Mouse (Mus musculus) forebrain, embryonic 10.5 days (tissue): Measurements from ENCODE around the gene Wdr45. TPM values are rescaled to one million over a fixed set of nuclear protein-coding genes. Genes with fewer than 3 reads are reported as not detected.
"Not testable (repeated sequence)": the region's sequence is repeated elsewhere in the genome, so short reads cannot be mapped to it uniquely, and the experiment has no call there.

Source experiments
- DNase-seq: peaks from one replicate; pipeline ENCODE4 v3.0.0-alpha.2; 2017; ENCODE audit warnings: low spot score; ENCODE audit errors: extremely low spot score
- H3K27ac ChIP-seq: fragments of 300-500 bp; sonication (generic); 2 replicates; pipeline ENCODE4 v1.5.1; 2016; ENCODE audit warnings: mild to moderate bottlenecking
- H3K27me3 ChIP-seq: fragments of 300-500 bp; sonication (generic); 2 replicates; pipeline ENCODE4 v1.6.1; 2016; ENCODE audit warnings: mild to moderate bottlenecking; ENCODE audit not compliant: poor library complexity, severe bottlenecking
- H3K36me3 ChIP-seq: fragments of 300-500 bp; sonication (generic); replicated peaks from 2 replicates; pipeline ENCODE4 v1.6.1; 2016; ENCODE audit warnings: mild to moderate bottlenecking, moderate library complexity
- H3K4me1 ChIP-seq: fragments of 300-500 bp; sonication (generic); 2 replicates; pipeline ENCODE4 v1.6.1; 2016
- H3K4me3 ChIP-seq: fragments of 300-500 bp; sonication (generic); 2 replicates; pipeline ENCODE4 v1.5.1; 2016; ENCODE audit warnings: mild to moderate bottlenecking, moderate library complexity
- H3K9me3 ChIP-seq: fragments of 300-500 bp; sonication (generic); 2 replicates; pipeline ENCODE4 v1.6.1; 2016; ENCODE audit warnings: mild to moderate bottlenecking, moderate library complexity
- WGBS: fragments of 180-500 bp; shearing (Covaris S2); methylation state at CpG from one replicate; pipeline ENCODE4 v1.1.7; 2016; 5-methylcytosine and 5-hydroxymethylcytosine counted together
- polyA plus RNA-seq: library from polyadenylated mRNA; unstranded; fragments of >200 nt; fragmentation: Nextera tagmentation; extraction: Ambion mirVana; gene quantifications from 2 replicates; pipeline ENCODE4 v1.2.1, GENCODE M21; 2016

Wdr45 gene
- polyA plus RNA-seq: 16.3 and 20.0 TPM in 2 replicates

DNA sequence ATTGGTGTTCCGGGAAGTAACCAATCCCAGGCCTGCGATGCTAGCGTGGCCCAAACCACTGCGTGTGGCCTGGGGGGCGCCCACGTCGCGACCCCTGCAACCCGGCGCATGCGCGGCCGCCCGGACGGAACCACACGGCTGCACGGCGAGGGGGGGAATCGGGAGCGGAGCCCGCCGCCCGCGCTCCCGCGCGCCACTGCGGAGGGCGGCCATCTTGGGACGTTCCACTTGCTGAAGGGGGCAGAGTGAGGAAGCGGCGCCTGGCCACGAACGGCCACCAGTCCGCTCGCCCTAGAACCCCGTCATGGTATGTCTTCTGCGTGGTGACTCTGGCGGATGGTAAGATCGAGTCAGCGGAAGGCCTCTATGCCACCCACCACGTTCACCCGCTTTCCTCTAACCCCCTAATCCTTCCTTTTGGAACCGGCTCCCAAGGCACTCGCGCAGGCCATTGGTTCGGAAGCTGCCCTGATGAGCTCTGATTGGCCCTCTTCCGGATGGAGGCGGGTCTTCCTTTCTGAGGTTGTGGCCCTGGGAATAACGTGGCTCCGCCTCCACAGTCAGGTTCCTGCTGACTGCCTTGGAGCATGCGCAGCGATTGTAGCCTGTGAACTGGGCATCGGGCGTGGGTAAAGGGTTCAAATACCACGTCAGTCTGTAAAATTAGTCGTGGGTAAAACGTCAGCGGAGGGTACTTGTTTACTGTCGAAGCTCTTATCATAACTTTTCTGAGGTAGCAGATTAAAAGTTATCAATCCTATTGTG lies at the start of gene Wdr45:
Gene Wdr45 (plus strand): TSS at position 199 of the 765 bp plus-strand sequence.
- 16% methylated on average over 45 of the region's 60 CpGs for WGBS
- not testable (repeated sequence) for H3K27me3 ChIP-seq
- H3K27ac ChIP-seq: peak within 1 kb of the TSS; percentile 85

DNA sequence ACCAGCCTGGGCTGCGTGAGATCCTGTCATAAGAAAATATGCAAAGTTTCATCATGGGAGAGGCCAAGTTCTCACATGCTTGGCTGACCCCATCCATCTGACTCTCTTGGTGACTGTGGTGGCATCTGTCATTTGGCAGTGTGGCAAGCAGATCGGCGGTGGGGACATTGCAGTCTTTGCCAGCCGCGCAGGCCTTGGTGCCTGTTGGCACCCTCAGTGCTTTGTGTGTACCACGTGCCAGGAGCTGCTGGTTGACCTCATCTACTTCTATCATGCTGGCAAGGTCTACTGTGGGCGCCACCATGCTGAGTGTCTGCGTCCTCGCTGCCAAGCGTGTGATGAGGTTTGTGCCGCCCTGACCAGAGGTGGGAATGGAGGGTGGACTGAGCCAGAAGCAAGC lies 49.3 kb upstream of the Wdr45 start:
- no peak overlapping the region for H3K4me3 ChIP-seq
- H3K4me1 ChIP-seq: no peaks in the 10 kb centered on the region
- peaks cover 18% of the 10 kb centered on the region for H3K36me3 ChIP-seq
- DNase-seq: no peak
- H3K9me3 ChIP-seq: 0 out of 2 replicates have a peak, but pooled peaks cover 6% of the 10 kb centered on the region
- WGBS: 91% methylated on average over 11 of the region's 11 CpGs
- H3K27me3 ChIP-seq: no peaks in the 10 kb centered on the region
- no peak overlapping the region for H3K27ac ChIP-seq

More for the DNA sequence above, at the start of gene Wdr45:
- not testable (repeated sequence) for H3K9me3 ChIP-seq, H3K36me3 ChIP-seq, H3K4me1 ChIP-seq
- H3K4me3 ChIP-seq: peak within 1 kb of the TSS; percentile 49
- peak; percentile 84 for DNase-seq

- DNase-seq: no peak
- Histone ChIP-seq H3K9me3 (0 out of 2 replicates have a peak, but pooled peaks cover 6% of the 10 kb centered on the region), H3K27me3 (no peaks in the 10 kb centered on the region), H3K4me1 (peaks cover 7% of the 10 kb centered on the region; the same call in 1 of the 2 replicates), H3K4me3 (no peak overlapping the region), H3K27ac (no peak overlapping the region), H3K36me3 (peaks cover 18% of the 10 kb centered on the region)
- WGBS: 82% methylated on average over 21 of the region's 21 CpGs
Measured at GRCm38 (mm10) chrX:7665739-7666502, 48.2 kb upstream of the Wdr45 start.

DNA sequence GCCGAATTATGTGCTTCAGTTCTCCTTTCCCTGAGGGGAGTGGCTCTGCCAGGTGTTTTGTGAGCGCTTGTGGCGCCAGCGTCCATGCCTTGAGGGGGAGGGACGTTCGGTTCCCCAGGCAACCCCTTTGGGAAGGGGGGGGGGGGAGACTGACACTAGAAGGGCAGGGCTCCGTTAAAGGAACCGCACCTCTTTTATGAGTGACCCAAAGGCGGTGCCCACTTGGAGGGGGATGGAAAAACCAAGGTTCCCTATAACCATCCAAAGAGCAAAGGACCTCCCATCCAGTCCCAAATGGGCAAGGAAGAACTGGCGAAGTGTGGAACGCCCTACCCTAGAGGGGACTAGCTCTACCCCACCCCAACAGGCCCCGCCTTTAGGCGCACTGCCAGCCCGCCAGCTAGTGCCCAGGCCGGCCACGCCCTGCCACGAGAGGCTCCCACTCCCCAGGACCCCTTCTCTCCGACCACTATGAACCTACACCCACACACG lies 43.7 kb upstream of the Wdr45 start:
- H3K27me3 ChIP-seq: peaks cover 8% of the 10 kb centered on the region
- peaks cover 18% of the 10 kb centered on the region for H3K36me3 ChIP-seq
- peak overlapping the region; percentile 83 for H3K27ac ChIP-seq
- WGBS: 19% methylated on average over 18 of the region's 19 CpGs
- 0 out of 2 replicates have a peak, but pooled peaks cover 4% of the 10 kb centered on the region for H3K9me3 ChIP-seq
- H3K4me1 ChIP-seq: peaks cover 16% of the 10 kb centered on the region
- peak overlapping the region; percentile 57 for H3K4me3 ChIP-seq
- DNase-seq: no peak

DNA sequence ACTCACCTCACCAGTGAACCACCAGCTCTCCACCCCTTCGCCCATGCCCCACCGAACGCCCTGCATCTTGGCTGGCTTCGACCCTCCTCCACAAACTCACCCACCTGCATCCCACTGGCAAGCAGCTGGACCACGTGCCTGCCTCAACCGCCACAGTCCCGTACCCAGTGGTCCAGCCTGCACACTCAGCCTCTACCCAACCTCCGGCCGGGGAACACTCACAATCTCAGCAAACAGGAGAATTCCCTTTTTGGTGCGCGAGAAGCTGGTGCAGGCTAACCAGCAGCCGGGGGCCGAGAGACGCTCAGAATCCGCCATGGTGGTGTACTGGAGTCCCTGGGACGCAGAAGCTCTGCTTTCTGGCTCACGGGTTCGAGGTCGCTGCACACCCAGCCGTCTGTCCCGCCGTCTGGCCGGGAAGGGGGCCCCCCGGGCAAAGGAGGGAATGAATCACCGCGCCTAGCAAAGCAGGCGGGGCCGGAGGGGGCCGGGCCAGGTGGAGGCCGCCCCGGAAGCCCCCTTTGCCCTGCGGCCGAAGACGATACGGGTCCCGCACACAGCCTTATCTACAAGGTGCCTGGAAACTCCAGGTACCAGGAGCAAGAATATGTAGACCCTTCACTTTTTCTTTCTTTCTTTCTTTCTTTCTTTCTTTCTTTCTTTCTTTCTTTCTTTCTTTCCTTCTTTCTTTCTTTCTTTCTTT lies 43.1 kb upstream of the Wdr45 start, which contains the start of gene Plp2:
Gene Plp2 (minus strand): TSS at position 470 of the 703 bp plus-strand sequence.
- peak within 1 kb of the TSS; percentile 57 for H3K4me3 ChIP-seq
- peak within 1 kb of the TSS; percentile 83 for H3K27ac ChIP-seq
- peaks cover 18% of the 10 kb centered on the region for H3K36me3 ChIP-seq
- DNase-seq: no peak
- H3K9me3 ChIP-seq: peaks cover 3% of the 10 kb centered on the region; the same call in 1 of the 2 replicates
- peaks cover 16% of the 10 kb centered on the region for H3K4me1 ChIP-seq
- WGBS: 16% methylated on average over 36 of the region's 36 CpGs
- peaks cover 12% of the 10 kb centered on the region for H3K27me3 ChIP-seq

GRCm38 (mm10) chrX:7672739-7673138 lies 41.4 kb upstream of the Wdr45 start:
- Histone ChIP-seq H3K27me3 (peaks cover 12% of the 10 kb centered on the region), H3K4me3 (no peak overlapping the region), H3K4me1 (peaks cover 16% of the 10 kb centered on the region), H3K27ac (no peak overlapping the region), H3K9me3 (no peaks in the 10 kb centered on the region; the same call in 1 of the 2 replicates), H3K36me3 (peaks cover 8% of the 10 kb centered on the region)
- no peak for DNase-seq
- 61% methylated on average over 6 of the region's 6 CpGs for WGBS

- peaks cover 6% of the 10 kb centered on the region for H3K36me3 ChIP-seq
- no peak for DNase-seq
- WGBS: 33% methylated on average over 12 of the region's 12 CpGs
- peaks cover 16% of the 10 kb centered on the region for H3K4me1 ChIP-seq
- peaks cover 12% of the 10 kb centered on the region for H3K27me3 ChIP-seq
- no peak overlapping the region; the same call in 1 of the 2 replicates for H3K4me3 ChIP-seq
- no peaks in the 10 kb centered on the region; the same call in 1 of the 2 replicates for H3K9me3 ChIP-seq
- no peak overlapping the region for H3K27ac ChIP-seq
Measured at GRCm38 (mm10) chrX:7673578-7674281, 40.4 kb upstream of the Wdr45 start.

GRCm38 (mm10) chrX:7674284-7675000 lies 39.7 kb upstream of the Wdr45 start:
- H3K4me3 ChIP-seq: peak overlapping the region; percentile 34
- H3K9me3 ChIP-seq: no peaks in the 10 kb centered on the region; the same call in 1 of the 2 replicates
- 26% methylated on average over 28 of the region's 28 CpGs for WGBS
- H3K27ac ChIP-seq: peak overlapping the region; percentile 44; the same call in 1 of the 2 replicates
- no peaks in the 10 kb centered on the region for H3K36me3 ChIP-seq
- peaks cover 12% of the 10 kb centered on the region for H3K27me3 ChIP-seq
- no peak for DNase-seq
- H3K4me1 ChIP-seq: peaks cover 16% of the 10 kb centered on the region

- Histone ChIP-seq H3K27ac (peak overlapping the region; percentile 44; the same call in 1 of the 2 replicates), H3K27me3 (peaks cover 12% of the 10 kb centered on the region), H3K9me3 (no peaks in the 10 kb centered on the region; the same call in 1 of the 2 replicates), H3K4me1 (peaks cover 16% of the 10 kb centered on the region), H3K36me3 (no peaks in the 10 kb centered on the region), H3K4me3 (peak overlapping the region; percentile 34)
- DNase-seq: no peak
- WGBS: 29% methylated on average over 10 of the region's 10 CpGs
Measured at GRCm38 (mm10) chrX:7675001-7675380, 39.1 kb upstream of the Wdr45 start.

DNA sequence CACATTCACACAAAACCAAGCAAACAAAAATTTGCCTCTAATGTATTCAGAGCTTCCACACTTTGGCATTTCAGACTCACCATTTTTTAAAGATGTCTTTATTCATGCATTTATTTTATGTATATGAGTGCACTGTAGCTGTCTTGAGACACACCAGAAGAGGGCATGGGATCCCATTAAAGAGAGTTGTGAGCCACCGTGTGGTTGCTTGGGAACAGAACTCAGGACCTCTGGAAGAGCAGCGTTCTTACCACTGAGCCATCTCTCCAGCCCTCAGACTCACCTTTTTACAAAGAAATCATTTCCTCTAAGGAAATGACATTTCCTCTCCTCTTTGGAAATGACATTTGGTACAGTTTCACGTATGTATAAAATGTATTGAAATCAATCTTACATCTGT lies 35.1 kb upstream of the Wdr45 start:
- H3K36me3 ChIP-seq: no peaks in the 10 kb centered on the region
- H3K27ac ChIP-seq: no peak overlapping the region
- H3K4me1 ChIP-seq: peaks cover 7% of the 10 kb centered on the region
- H3K4me3 ChIP-seq: no peak overlapping the region
- no peak for DNase-seq
- H3K27me3 ChIP-seq: peaks cover 15% of the 10 kb centered on the region
- H3K9me3 ChIP-seq: no peaks in the 10 kb centered on the region; the same call in 1 of the 2 replicates
- WGBS: 43% methylated on average over 3 of the region's 3 CpGs

DNA sequence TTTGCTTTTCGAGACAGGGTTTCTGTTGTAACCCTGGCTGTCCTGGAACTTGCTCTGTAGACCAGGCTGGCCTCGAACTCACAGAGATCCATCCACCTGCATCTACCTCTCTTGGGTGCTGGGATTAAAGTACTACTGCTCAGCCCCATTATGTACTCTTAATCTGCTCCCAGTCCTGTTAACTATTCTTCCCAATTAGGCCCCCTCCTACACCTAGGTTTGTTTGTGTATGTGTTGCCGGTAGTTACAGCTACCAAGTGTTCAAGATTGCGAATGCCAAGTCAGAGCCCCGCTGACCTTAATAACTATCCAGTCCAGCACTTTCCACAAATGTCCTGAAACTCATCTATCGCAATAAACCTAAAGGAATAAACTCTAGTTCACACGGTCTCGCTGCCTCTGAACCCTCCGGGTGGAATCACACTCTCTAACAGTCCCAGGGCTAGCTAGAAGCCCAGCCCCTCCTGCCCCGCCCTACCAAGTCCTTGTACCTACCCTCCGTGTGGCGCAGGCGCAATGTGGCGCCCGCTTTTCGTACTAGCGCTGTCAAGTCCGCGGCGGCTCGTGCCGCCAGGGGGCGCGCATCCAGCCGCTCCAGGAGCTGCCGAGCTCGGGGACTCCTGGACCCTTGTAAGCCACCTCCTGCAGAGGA lies 34.6 kb upstream of the Wdr45 start:
- peaks cover 12% of the 10 kb centered on the region for H3K27me3 ChIP-seq
- 19% methylated on average over 27 of the region's 27 CpGs for WGBS
- peaks cover 4% of the 10 kb centered on the region for H3K4me1 ChIP-seq
- peak overlapping the region; percentile 46 for H3K4me3 ChIP-seq
- no peaks in the 10 kb centered on the region for H3K36me3 ChIP-seq
- DNase-seq: peak; percentile 84
- H3K9me3 ChIP-seq: no peaks in the 10 kb centered on the region; the same call in 1 of the 2 replicates
- 0 out of 2 replicates have a peak overlapping the region, but pooled peaks have one; percentile 35 for H3K27ac ChIP-seq
